Mouse (Mus musculus) ES-Bruce4 (cell line): ENCODE data around the gene Lcmt2. TPM values are rescaled to one million over a fixed set of nuclear protein-coding genes. Genes with fewer than 3 reads are reported as not detected.

Experiments
- H3K27ac ChIP-seq: 2 replicates; pipeline ENCODE4 v1.5.1; 2012; ENCODE audit warnings: low read length, inconsistent platforms; ENCODE audit not compliant: insufficient read depth
- H3K27me3 ChIP-seq: 2 replicates; pipeline ENCODE4 v1.6.1; 2012; ENCODE audit warnings: mild to moderate bottlenecking, low read length, inconsistent platforms; ENCODE audit not compliant: control insufficient read depth, poor library complexity, insufficient read depth, severe bottlenecking
- H3K36me3 ChIP-seq: 2 replicates; pipeline ENCODE4 v1.6.1; 2012; ENCODE audit warnings: inconsistent platforms, mild to moderate bottlenecking, low read length, moderate library complexity; ENCODE audit not compliant: control insufficient read depth, poor library complexity, insufficient read depth, severe bottlenecking
- H3K4me1 ChIP-seq: one replicate; pipeline ENCODE4 v1.8.1; 2011; ENCODE audit warnings: low read length; ENCODE audit not compliant: control insufficient read depth, insufficient read depth
- H3K4me3 ChIP-seq: 2 replicates; pipeline ENCODE4 v1.5.1; 2011; ENCODE audit warnings: low read depth, mild to moderate bottlenecking, low read length
- H3K9ac ChIP-seq: 2 replicates; pipeline ENCODE4 v1.6.1; 2012; ENCODE audit warnings: low read depth, mild to moderate bottlenecking, inconsistent platforms; ENCODE audit not compliant: poor library complexity, severe bottlenecking
- H3K9me3 ChIP-seq: replicated peaks from 2 replicates; pipeline ENCODE4 v1.6.1; 2012; ENCODE audit warnings: mild to moderate bottlenecking, low read length, inconsistent platforms; ENCODE audit not compliant: control insufficient read depth, poor library complexity, insufficient read depth, severe bottlenecking
- CTCF ChIP-seq: IDR thresholded peaks from one replicate; pipeline ENCODE4 v1.8.1; 2011; ENCODE audit warnings: low read depth, low read length
- EP300 ChIP-seq: IDR thresholded peaks from 2 replicates; pipeline ENCODE4 v1.6.1; 2011; ENCODE audit warnings: low read depth, low read length; ENCODE audit not compliant: insufficient read depth
- POLR2A ChIP-seq: IDR thresholded peaks from one replicate; pipeline ENCODE4 v1.8.1; 2011; ENCODE audit warnings: low read length; ENCODE audit not compliant: insufficient read depth
- polyA plus RNA-seq: library from polyadenylated mRNA; stranded (reverse); fragments of >200 nt; gene quantifications from 2 replicates; pipeline ENCODE4 v1.2.4, GENCODE M21; 2011; ENCODE audit warnings: low read depth; ENCODE audit not compliant: missing spikeins, insufficient read depth, insufficient read length

Lcmt2 gene
- polyA plus RNA-seq, 1 experiment = 3.1 TPM

DNA sequence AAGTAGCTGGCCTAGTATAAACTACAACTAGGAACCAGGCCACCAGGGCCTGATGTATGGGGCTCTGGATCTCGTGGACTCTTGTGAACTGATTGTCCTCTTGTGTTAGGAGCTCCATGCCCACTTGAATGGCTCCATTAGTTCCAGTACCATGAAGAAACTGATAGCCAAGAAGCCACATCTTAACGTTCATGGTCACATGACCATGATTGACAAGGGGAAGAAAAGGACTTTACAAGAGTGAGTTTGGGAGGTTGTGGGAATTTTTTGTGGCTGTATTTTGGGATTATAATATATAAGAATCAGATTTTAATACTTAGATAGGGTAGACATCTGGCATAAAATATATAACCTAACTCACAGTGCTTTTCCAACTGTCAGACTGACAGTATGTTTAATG is 2.0 kb upstream of the Lcmt2 start:
- no peak overlapping the region for H3K4me3 ChIP-seq
- no peaks in the 10 kb centered on the region for H3K9me3 ChIP-seq
- no peak overlapping the region for H3K9ac ChIP-seq
- H3K36me3 ChIP-seq = peaks cover 11% of the 10 kb centered on the region
- no peak overlapping the region for H3K27ac ChIP-seq
- no peaks in the 10 kb centered on the region for H3K27me3 ChIP-seq
- TF ChIP-seq CTCF (no peak), POLR2A (no peak), EP300 (no peak)
- peaks cover 1% of the 10 kb centered on the region for H3K4me1 ChIP-seq

DNA sequence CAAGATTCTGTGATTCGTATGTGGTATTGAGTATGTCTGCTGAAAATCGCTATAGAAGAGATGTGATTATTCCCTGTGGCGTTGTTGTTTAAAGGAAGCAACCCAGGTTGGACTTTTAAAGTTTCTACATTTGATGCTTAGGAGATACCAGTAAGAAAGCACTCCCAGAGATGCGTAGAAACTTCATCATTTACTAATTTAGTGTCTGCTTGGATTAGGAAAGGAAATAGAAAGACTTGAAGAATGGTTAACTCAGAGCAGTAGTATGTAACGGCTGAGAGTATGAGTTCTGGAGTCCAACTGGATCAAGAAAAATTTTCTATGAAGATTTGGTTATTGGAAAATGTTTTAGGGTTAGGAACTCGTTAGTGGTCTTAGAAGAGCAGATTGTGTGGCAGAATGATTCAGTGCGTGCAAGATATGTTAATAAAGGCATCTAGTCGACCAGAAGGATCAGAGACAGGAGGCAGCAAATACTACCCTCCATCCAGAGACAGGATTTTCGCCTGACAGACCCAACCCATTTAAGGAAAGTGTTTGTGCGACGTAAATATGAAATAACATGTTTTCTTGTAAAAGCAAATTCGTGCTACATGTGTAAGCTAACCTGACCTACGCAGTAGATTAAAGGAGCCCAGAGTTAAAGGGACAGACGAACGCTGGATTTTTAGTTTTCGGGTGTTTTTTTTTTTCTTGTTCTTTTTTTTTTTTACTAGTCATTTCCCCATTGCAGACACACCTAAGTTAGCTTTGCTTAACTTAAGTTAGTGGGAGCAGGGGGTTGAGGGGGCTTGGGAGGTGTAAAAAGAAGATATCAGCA is 973 bp upstream of the Lcmt2 start:
- TF ChIP-seq POLR2A = no peak
- TF ChIP-seq CTCF = no peak
- TF ChIP-seq EP300 = no peak
- Histone ChIP-seq H3K27ac (no peak overlapping the region), H3K27me3 (no peaks in the 10 kb centered on the region), H3K36me3 (peaks cover 11% of the 10 kb centered on the region), H3K4me3 (peak overlapping the region; percentile 81; the same call in 1 of the 2 replicates), H3K9ac (peak overlapping the region; percentile 79), H3K9me3 (no peaks in the 10 kb centered on the region), H3K4me1 (peaks cover 1% of the 10 kb centered on the region)

DNA sequence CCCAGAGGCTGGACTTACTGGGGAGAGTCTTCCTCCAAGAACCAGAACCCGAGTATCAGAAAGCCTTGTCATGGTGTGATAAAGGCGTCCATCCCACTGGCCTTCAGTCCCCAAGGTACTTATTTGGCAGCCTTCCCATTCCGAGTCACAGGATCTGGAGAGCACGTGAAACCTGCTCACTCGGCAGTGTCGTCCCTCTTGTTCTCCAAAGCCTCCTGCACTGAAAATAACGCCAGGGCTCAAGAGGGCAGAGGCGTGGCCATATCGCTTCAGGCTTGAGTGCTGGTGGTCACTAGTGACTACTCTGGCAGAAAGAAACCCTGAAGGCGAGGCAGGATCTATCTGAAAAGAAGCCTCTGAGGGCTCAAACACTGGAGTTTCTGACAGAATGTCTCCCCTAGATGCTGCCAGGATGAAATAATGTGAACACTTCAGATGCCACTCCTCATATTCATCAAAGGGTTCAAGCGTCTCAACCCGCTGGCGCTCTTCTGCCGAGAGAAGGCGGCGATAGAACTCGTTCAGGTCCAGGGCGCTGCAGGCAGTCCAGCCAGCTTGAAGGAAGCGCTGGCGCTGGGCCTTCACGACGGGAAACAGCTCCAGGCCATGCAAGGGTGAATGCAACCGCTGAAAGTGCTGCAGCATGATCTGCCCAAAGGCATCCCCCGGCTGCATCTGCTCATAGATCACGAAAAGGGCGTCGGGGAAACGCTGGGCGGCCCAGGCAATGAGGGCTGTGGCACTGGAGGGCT is 1.0 kb downstream of the Lcmt2 start:
- no peak for TF ChIP-seq POLR2A
- no peak for TF ChIP-seq EP300
- TF ChIP-seq CTCF = no peak
- Histone ChIP-seq H3K36me3 (peaks cover 11% of the 10 kb centered on the region), H3K9ac (peak overlapping the region; percentile 79), H3K27ac (peak overlapping the region; percentile 75), H3K4me3 (peak overlapping the region; percentile 81), H3K4me1 (peaks cover 1% of the 10 kb centered on the region), H3K9me3 (no peaks in the 10 kb centered on the region), H3K27me3 (no peaks in the 10 kb centered on the region)

DNA sequence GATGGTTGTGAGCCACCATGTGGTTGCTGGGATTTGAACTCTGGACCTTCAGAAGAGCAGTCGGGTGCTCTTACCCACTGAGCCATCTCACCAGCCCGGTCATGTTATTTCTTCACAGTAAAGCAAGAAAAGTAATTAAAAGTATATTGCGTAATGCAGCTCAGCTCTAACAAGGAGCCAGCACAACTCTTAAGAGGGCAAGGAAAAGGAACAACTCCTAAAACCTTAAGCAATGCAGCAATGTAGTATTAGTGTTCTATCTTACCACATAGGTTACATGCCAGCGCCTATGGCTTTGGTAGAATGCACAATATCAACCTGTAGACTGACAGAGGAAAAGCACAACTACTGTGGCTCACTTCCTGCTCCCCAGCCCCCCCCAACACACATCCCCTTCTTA is 3.1 kb downstream of the Lcmt2 start:
- no peak for TF ChIP-seq POLR2A
- no peak for TF ChIP-seq CTCF
- no peak for TF ChIP-seq EP300
- Histone ChIP-seq H3K4me1 (peaks cover 1% of the 10 kb centered on the region), H3K27me3 (no peaks in the 10 kb centered on the region), H3K9me3 (no peaks in the 10 kb centered on the region), H3K27ac (no peak overlapping the region), H3K9ac (no peak overlapping the region), H3K36me3 (peaks cover 11% of the 10 kb centered on the region), H3K4me3 (no peak overlapping the region)

DNA sequence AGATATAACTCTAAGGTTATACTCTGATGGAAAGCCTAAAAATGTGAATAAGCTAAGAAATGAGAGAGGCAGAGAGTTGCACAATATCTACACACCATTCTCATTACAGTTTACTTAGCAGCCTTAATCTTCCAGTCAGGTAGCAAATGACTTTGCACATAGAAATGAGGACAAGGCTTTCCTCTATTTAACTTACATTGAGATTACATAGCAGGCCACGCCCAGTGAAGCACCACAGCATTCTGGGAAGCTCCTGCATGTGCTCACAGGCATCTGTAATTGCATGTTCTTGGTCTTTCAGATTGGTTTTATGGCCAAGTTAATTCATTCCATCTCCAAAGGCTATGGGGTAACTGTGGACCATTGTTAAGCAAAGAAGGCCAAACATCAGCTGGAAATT is 7.6 kb downstream of the Lcmt2 start:
- H3K27me3 ChIP-seq = no peaks in the 10 kb centered on the region
- no peak overlapping the region for H3K9ac ChIP-seq
- TF ChIP-seq CTCF (no peak), EP300 (no peak), POLR2A (no peak)
- H3K36me3 ChIP-seq = no peaks in the 10 kb centered on the region
- no peaks in the 10 kb centered on the region for H3K9me3 ChIP-seq
- no peak overlapping the region for H3K27ac ChIP-seq
- no peak overlapping the region for H3K4me3 ChIP-seq
- no peaks in the 10 kb centered on the region for H3K4me1 ChIP-seq
